Comparison of ENCODE assay signal across 38 mouse cellular contexts in genomic region chr4:63771291-63771690, GRCm38 (mm10). TPM values are rescaled to one million over a fixed set of nuclear protein-coding genes. Genes with fewer than 3 reads are reported as not detected.
"Had no signal": no experiment of that assay in that cellular context is flagged by ENCODE, and none has a peak within 500 bp of the region (broad histone marks: within the 10 kb centered on the region; RNA-seq: fewer than 3 reads in every experiment).

No protein-coding gene starts in this region.

- H3K27me3 ChIP-seq: limb, embryonic 12.5 days; limb, embryonic 13.5 days; limb, embryonic 15.5 days; liver, embryonic 12.5 days; liver, embryonic 13.5 days; liver, embryonic 15.5 days; lung, embryonic 15.5 days; megakaryocyte, embryonic 14.5 days; midbrain, embryonic 12.5 days; midbrain, embryonic 13.5 days; midbrain, embryonic 15.5 days; neural tube, embryonic 12.5 days had no signal

- H3K4me3 ChIP-seq: limb, embryonic 10.5 days; limb, embryonic 12.5 days; limb, embryonic 13.5 days; limb, embryonic 15.5 days; liver, embryonic 12.5 days; liver, embryonic 13.5 days; liver, embryonic 15.5 days; lung, embryonic 15.5 days; megakaryocyte, embryonic 14.5 days; midbrain, embryonic 10.5 days; midbrain, embryonic 12.5 days; midbrain, embryonic 13.5 days; midbrain, embryonic 15.5 days; myocyte; neural tube, embryonic 12.5 days had no signal

- H3K27ac ChIP-seq: limb, embryonic 10.5 days; limb, embryonic 12.5 days; limb, embryonic 13.5 days; limb, embryonic 15.5 days; liver, embryonic 12.5 days; liver, embryonic 13.5 days; liver, embryonic 14.5 days; liver, embryonic 15.5 days; lung, embryonic 15.5 days; macrophage; midbrain, embryonic 10.5 days; midbrain, embryonic 12.5 days; midbrain, embryonic 13.5 days; midbrain, embryonic 15.5 days; neural tube, embryonic 12.5 days had no signal

- H3K4me1 ChIP-seq: limb, embryonic 10.5 days; limb, embryonic 12.5 days; limb, embryonic 13.5 days; limb, embryonic 15.5 days; liver, embryonic 12.5 days; liver, embryonic 13.5 days; liver, embryonic 15.5 days; lung, embryonic 15.5 days; megakaryocyte, embryonic 14.5 days; midbrain, embryonic 10.5 days; midbrain, embryonic 12.5 days; midbrain, embryonic 13.5 days; midbrain, embryonic 15.5 days; neural tube, embryonic 12.5 days had no signal

- DNase-seq: left cerebral cortex, postnatal 4 days; liver; liver, embryonic 13.5 days; liver, postnatal 0 days; lung, adult 18-20 months; lung, adult 2 months; lung, embryonic 14.5 days; lung, postnatal 10 days; lung, postnatal 14 days; lung, postnatal 36 days; lung, postnatal 4 days; midbrain, embryonic 14.5 days had no signal

- H3K9me3 ChIP-seq: limb, embryonic 10.5 days; limb, embryonic 12.5 days; limb, embryonic 13.5 days; limb, embryonic 15.5 days; liver, embryonic 12.5 days; liver, embryonic 13.5 days; liver, embryonic 15.5 days; lung, embryonic 15.5 days; megakaryocyte, embryonic 14.5 days; midbrain, embryonic 10.5 days; midbrain, embryonic 12.5 days; midbrain, embryonic 13.5 days; midbrain, embryonic 15.5 days; neural tube, embryonic 12.5 days had no signal

- ATAC-seq: liver, embryonic 12.5 days; liver, postnatal 0 days; lung, postnatal 0 days; midbrain, embryonic 13.5 days; midbrain, embryonic 15.5 days; midbrain, embryonic 16.5 days had no signal

- H3K4me2 ChIP-seq: limb, embryonic 12.5 days; limb, embryonic 13.5 days; limb, embryonic 15.5 days; liver, embryonic 11.5 days; liver, embryonic 12.5 days; liver, embryonic 13.5 days; liver, embryonic 15.5 days; lung, embryonic 14.5 days; lung, embryonic 15.5 days; midbrain, embryonic 11.5 days; midbrain, embryonic 12.5 days; midbrain, embryonic 13.5 days; midbrain, embryonic 15.5 days; neural tube, embryonic 12.5 days had no signal

- H3K36me3 ChIP-seq: limb, embryonic 10.5 days; limb, embryonic 12.5 days; limb, embryonic 13.5 days; limb, embryonic 15.5 days; liver, embryonic 12.5 days; liver, embryonic 13.5 days; liver, embryonic 15.5 days; lung, embryonic 15.5 days; midbrain, embryonic 10.5 days; midbrain, embryonic 12.5 days; midbrain, embryonic 13.5 days; midbrain, embryonic 15.5 days; neural tube, embryonic 12.5 days had no signal

- H3K9ac ChIP-seq: limb, embryonic 12.5 days; limb, embryonic 13.5 days; limb, embryonic 15.5 days; liver, embryonic 12.5 days; liver, embryonic 13.5 days; liver, embryonic 14.5 days; liver, embryonic 15.5 days; liver, postnatal 0 days; lung, embryonic 14.5 days; lung, embryonic 15.5 days; midbrain, embryonic 12.5 days; midbrain, embryonic 13.5 days; midbrain, embryonic 15.5 days; neural tube, embryonic 12.5 days had no signal

RNA-seq across cellular contexts. Expression of gene Tnfsf15, which starts 26.4 kb away (rescaled TPM):
- total RNA-seq: left cerebral cortex, postnatal 4 days; megakaryocyte-erythroid progenitor cell, adult 5-6 weeks; midbrain, postnatal 0 days; monocyte, adult 5-6 weeks had no signal
- polyA plus RNA-seq: limb, embryonic 10.5 days; limb, embryonic 11.5 days; limb, embryonic 12.5 days; liver, adult 2 months; liver, embryonic 12.5 days; liver, postnatal 0 days; midbrain, embryonic 10.5 days; midbrain, embryonic 11.5 days; midbrain, embryonic 13.5 days; midbrain, embryonic 14.5 days; midbrain, embryonic 15.5 days; midbrain, embryonic 16.5 days; midbrain, postnatal 0 days; neural tube, embryonic 11.5 days had no signal
